Mouse (Mus musculus) megakaryocyte, embryonic 14.5 days (primary cell): ENCODE measurements around the gene Rasgrp3.

ENCODE experiments used
- FLI1 ChIP-seq: IDR thresholded peaks from 2 replicates; pipeline ENCODE4 v1.6.1; 2012; ENCODE audit warnings: low read length, inconsistent platforms, mixed read lengths
- GATA1 ChIP-seq: IDR thresholded peaks from 3 replicates; pipeline ENCODE4 v1.6.1; 2012; ENCODE audit warnings: mixed read lengths, low read length, inconsistent platforms, borderline replicate concordance

DNA sequence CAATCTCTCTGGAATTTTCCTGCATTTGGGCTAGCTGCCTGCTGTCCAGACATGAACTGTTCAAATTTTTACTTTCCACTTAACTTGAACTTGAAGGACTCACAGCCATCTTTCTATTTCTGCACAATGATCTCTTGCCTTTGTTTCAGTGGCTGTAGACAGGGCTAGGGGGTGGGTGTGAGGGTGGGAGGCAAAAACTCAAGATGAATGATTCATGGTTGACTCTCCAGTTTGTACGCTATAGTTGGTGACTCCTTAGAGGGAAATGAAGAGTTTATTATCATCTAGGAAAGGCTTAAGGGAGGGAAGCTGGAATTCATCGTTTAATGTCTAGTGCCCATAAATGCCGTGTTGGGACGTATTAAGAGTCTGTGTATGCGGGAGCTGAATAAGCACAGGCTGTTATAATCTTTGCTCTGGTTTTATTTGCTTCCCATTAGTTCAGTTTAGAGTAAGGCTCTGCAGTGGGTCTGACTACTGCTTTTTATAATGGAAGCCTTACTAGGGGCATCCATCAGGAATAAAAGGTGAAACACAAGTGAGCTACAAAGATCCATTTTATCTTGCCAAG, 5.6 kb downstream of the Rasgrp3 start:
- TF ChIP-seq GATA1 (no peak), FLI1 (no peak)
